Mouse (Mus musculus): Measurements from ENCODE around the gene Gm8251.
A peak's percentile ranks its signal among the peaks of the same experiment; 100 is the strongest.
"Not testable (repeated sequence)": the region's sequence is repeated elsewhere in the genome, so short reads cannot be mapped to it uniquely, and the experiment has no call there.

Gene Gm8251

GRCm38 (mm10) chr1:44061836-44062235 is at the start of gene Gm8251:
Gene Gm8251, minus strand, starts transcription at chr1:44061936.
- DNase-seq (ENCODE audit: extremely low spot score, low read depth, low spot score) = no peak

- DNase-seq (ENCODE audit: extremely low spot score, low read depth, low spot score) = no peak
Observed at GRCm38 (mm10) chr1:44102939-44103338, 41.2 kb upstream of the Gm8251 start.

GRCm38 (mm10) chr1:44102259-44102717 is 40.6 kb upstream of the Gm8251 start, which contains the start of gene Tex30:
Gene Tex30, minus strand, starts transcription at chr1:44102441.
- peak; percentile 86 for DNase-seq (ENCODE audit: extremely low spot score, low read depth, low spot score)

DNA sequence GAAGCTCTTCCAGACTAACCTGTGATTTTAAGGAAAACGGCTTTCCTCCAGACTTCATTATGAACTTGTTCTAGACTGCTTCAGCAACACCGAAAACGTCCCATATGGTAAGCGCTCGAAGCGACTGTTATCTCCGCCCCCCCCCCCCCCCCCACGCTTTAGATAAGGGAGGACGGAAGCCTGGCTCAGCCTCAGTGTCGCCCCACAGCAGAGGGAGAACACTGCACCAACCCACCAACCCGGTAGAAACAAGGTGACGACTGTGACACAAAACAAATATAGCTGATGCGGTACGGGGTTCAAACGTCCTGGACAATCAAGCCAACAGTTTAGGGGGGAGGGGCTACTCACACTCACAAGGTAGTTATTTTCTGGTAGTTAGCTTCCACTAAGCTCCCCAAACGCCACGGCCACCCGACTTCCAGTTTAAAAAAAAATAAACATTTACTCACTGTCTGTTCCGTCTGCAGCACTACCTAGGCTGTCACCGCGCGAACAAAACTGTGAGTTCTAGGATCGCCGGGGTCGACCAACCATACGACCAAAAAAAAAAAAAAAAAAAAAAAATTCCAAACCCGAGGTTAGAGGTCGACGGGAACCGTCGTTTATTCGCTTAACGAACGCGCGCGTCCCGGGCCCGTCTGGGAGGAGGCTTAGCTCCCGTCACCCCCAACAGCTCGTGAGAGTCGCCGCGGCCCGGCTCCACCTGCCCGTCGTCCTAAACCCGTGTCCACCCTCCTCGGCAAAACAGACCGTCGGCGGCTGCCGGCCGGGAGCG is 39.9 kb upstream of the Gm8251 start:
- no peak for DNase-seq (ENCODE audit: extremely low spot score, low read depth, low spot score)

- no peak for DNase-seq (ENCODE audit: extremely low spot score, low read depth, low spot score)
Observed at GRCm38 (mm10) chr1:44064625-44065024, 2.9 kb upstream of the Gm8251 start.

DNA sequence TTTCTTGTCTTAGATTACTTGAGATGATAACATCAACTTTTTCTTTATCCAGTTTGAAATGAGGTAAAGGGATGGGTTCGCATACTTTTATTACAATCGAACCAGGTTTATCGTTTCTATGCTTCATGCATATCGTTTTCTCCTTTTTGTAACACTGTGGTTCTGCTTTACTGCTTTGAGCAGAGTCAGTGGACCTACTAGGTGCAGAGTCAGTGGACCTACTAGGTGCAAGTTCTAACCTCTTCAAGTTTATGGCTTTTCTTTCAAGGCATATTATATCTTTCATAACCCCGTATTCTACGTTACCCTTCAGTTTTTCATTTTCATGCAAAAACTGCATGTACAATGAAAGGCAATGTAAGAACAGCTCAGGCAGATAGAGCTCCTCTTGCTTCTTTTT is 1.7 kb upstream of the Gm8251 start:
- no peak for DNase-seq (ENCODE audit: extremely low spot score, low read depth, low spot score)

- no peak for DNase-seq (ENCODE audit: extremely low spot score, low read depth, low spot score)
Observed at GRCm38 (mm10) chr1:44057805-44058204, 3.9 kb downstream of the Gm8251 start.

DNA sequence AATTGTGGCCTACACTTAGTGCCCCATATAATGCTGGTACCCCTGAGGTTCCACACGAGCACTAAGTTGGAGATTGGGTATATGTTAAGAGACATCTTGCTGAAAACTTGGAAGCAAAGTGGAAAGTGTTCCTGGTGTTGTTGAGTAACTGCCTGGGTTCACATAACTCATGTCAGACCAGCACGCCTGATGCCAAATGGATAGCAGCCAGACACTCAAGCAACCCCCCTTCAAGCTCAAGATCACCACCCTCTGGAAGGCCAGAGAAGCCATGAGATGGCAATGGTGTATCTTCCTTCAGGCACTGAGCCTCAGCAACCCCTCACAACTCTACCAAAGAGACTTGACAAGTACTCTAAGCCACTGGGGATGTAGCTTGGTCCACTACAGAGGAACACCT is 15.2 kb downstream of the Gm8251 start:
- no peak for DNase-seq (ENCODE audit: extremely low spot score, low read depth, low spot score)

DNA sequence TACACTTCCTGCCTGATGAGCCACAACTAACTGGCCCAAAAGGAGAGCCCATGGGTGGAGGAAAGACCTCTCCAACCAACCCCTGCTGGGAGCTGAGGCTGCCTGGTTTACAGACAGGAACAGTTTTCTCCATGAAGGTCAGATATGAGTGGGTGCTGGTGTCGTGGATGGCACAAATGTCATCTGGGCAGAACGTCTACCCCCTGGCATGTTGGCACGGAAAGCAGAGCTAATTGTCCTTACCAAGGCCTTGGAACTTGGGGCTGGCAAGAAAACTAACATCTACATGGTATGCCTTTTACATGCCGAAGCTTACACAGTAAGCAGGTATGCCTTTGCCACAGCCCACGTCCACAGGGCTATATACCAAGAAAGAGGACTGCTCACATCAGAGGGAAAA is 16.0 kb downstream of the Gm8251 start:
- DNase-seq (ENCODE audit: extremely low spot score, low read depth, low spot score) = not testable (repeated sequence)

GRCm38 (mm10) chr1:44042555-44042915 is 19.2 kb downstream of the Gm8251 start:
- DNase-seq (ENCODE audit: extremely low spot score, low read depth, low spot score) = no peak

GRCm38 (mm10) chr1:44041797-44042554 is 19.8 kb downstream of the Gm8251 start:
- peak; percentile 73 for DNase-seq (ENCODE audit: extremely low spot score, low read depth, low spot score)

DNA sequence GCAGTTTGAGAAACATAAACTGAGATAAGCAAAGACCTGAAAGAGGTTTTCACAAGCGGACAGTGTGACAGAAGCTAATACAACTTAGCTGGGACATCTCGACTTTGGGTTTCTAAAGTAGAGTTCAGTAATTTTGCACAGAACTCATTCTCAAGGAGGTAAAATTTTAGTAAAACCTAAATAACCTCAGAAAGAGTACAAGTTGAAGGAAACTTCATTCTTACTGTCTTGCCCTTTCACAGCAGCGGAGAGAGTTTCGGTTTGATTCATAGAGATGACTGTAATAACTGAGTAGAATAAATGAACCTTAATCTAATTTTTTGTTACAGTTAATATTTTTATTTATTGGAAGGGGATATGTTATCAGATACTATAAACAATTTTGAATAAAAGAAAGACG is 28.8 kb downstream of the Gm8251 start:
- DNase-seq (ENCODE audit: extremely low spot score, low read depth, low spot score) = no peak

GRCm38 (mm10) chr1:44032213-44032612 is 29.5 kb downstream of the Gm8251 start:
- no peak for DNase-seq (ENCODE audit: extremely low spot score, low read depth, low spot score)

DNA sequence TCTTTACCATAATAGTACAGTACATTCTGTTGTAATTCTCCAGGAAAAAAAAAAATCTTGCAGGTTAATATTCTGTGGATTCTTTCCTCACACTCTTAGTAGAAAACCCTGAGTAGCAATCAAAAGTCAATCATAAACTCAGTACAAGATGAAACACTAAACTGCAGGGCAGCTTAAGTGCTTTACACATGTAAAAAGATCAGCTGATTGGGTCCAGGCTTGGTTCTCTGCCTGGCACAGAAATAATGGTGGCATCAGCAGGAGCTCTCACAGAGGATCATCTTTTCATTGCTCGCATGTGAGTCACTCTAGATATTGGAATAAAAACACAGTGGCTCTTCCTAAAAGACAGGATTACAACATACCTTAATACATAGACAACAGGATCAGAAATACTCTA is 34.1 kb downstream of the Gm8251 start:
- no peak for DNase-seq (ENCODE audit: extremely low spot score, low read depth, low spot score)

- DNase-seq (ENCODE audit: extremely low spot score, low read depth, low spot score) = no peak
Observed at GRCm38 (mm10) chr1:44022656-44023055, 39.1 kb downstream of the Gm8251 start.

GRCm38 (mm10) chr1:44019934-44020333 is 41.8 kb downstream of the Gm8251 start, which contains the start of gene Mettl21c:
Gene Mettl21c, minus strand, starts transcription at chr1:44020034.
- no peak for DNase-seq (ENCODE audit: extremely low spot score, low read depth, low spot score)

- DNase-seq (ENCODE audit: extremely low spot score, low read depth, low spot score) = no peak
Observed at GRCm38 (mm10) chr1:44015556-44015955, 46.2 kb downstream of the Gm8251 start.
